Mouse (Mus musculus): Measurements from ENCODE around the gene Smg6.

Gene Smg6

DNA sequence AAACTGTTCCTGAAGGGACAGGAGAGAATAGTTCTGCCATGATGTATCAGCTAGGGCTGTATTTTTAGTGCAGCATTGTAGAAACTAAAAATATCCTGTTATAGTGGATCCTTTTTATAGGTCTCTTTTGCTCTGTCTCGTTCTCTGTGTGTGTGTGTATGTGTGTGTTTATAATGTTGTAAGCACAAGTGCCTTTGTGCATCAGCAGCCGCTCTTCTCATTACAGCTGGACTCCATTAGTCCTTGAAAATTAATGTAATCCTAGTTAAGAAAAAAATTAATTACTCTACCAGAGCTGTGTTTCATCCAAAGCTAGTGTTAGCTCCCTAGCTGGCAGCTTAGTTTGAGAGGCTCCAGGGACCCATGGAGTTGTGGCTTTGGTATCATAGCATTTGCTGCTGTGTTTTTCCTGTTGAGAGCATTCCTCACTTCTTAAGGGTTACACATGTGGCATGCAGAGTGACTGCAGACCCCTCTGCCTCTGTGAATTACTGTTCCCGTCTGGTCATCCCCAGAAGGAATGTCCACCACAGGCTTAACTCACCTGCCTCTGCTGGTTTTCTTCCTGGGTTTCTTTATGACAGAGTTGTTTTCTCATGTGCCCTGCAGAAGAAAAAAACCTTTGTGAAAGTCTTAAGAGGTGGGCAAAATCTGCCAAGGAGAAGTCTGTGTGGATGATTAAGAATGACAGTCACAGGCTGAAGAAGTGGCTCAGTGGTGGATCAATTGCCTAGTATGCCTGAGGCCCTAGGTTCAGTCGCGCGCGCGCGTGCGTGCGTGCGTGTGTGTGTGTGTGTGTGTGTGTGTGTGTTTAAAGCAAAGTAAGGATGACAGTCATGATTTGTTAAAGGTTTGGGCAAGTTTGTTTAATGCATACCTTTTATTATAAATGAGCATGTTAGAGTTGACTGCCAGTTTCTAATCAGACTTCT lies 88.4 kb downstream of the Smg6 start:
- Histone ChIP-seq H3K9me3 (ENCODE audit: low read length) (no peaks in the 10 kb centered on the region), H3K4me3 (replicated peaks; ENCODE audit: low read length) (no peak overlapping the region), H3K4me1 (replicated peaks; ENCODE audit: low read depth, low read length) (peaks cover 29% of the 10 kb centered on the region), H3K27me3 (ENCODE audit: insufficient read depth, low read length) (no peaks in the 10 kb centered on the region), H3K36me3 (ENCODE audit: insufficient read depth, low read length) (0 out of 2 replicates have a peak, but pooled peaks cover 3% of the 10 kb centered on the region)
- no peak for TF ChIP-seq POU5F1 (IDR thresholded peaks at IDR 0.05; ENCODE audit: borderline replicate concordance, low read length)
- no peak for TF ChIP-seq NANOG (IDR thresholded peaks at IDR 0.05; ENCODE audit: borderline replicate concordance, low read length)
- no peak for TF ChIP-seq CTCF (conservative IDR thresholded peaks at IDR 0.05; ENCODE audit: low read length)

DNA sequence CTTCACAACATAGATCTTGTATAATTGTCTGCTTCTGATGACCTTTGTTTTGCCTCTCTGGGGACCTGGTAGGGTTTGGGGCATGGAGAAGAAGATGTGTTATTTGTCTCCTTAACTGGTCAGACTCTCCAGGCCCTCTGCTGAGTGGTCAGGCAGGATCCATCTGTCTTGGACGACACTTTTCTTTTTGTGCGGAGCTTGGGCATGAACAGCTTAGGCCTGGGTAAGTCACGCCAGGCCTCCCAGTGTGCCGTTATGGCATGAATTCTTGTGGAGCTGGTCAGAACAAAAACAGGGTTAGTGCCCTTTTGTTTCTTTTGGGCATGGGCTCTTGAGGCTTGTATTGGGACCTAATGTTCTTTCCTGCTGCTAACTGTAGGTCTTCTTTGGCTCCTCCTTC lies 89.2 kb downstream of the Smg6 start:
- Histone ChIP-seq H3K9me3 (ENCODE audit: low read length) (no peaks in the 10 kb centered on the region), H3K27me3 (ENCODE audit: insufficient read depth, low read length) (no peaks in the 10 kb centered on the region), H3K36me3 (ENCODE audit: insufficient read depth, low read length) (0 out of 2 replicates have a peak, but pooled peaks cover 3% of the 10 kb centered on the region), H3K4me1 (replicated peaks; ENCODE audit: low read depth, low read length) (peaks cover 29% of the 10 kb centered on the region), H3K4me3 (replicated peaks; ENCODE audit: low read length) (no peak overlapping the region)
- no peak for TF ChIP-seq POU5F1 (IDR thresholded peaks at IDR 0.05; ENCODE audit: borderline replicate concordance, low read length)
- TF ChIP-seq CTCF (conservative IDR thresholded peaks at IDR 0.05; ENCODE audit: low read length): no peak
- no peak for TF ChIP-seq NANOG (IDR thresholded peaks at IDR 0.05; ENCODE audit: borderline replicate concordance, low read length)

DNA sequence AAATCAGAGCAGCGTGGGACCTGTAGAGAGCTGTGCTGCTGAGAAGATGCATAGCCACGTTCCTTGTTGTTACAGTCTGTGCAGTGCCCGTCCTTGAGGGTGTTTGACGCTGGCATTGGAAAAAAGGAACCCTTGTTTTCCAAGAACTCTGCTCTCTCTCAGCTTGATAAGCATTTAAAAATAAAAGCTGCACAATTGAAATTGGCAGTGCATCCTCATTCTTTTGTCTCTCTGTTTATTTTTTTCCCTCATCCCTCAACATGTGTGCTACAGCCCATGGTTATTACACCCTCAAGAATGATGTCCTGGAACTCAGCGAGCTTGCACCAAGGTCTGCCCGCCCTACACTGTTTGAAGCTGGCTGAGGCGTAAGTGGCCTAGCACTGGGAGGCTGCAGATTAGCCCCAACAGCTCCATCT lies 89.8 kb downstream of the Smg6 start:
- H3K36me3 ChIP-seq (ENCODE audit: insufficient read depth, low read length): 0 out of 2 replicates have a peak, but pooled peaks cover 3% of the 10 kb centered on the region
- TF ChIP-seq POU5F1 (IDR thresholded peaks at IDR 0.05; ENCODE audit: borderline replicate concordance, low read length) (no peak), NANOG (IDR thresholded peaks at IDR 0.05; ENCODE audit: borderline replicate concordance, low read length) (no peak)

DNA sequence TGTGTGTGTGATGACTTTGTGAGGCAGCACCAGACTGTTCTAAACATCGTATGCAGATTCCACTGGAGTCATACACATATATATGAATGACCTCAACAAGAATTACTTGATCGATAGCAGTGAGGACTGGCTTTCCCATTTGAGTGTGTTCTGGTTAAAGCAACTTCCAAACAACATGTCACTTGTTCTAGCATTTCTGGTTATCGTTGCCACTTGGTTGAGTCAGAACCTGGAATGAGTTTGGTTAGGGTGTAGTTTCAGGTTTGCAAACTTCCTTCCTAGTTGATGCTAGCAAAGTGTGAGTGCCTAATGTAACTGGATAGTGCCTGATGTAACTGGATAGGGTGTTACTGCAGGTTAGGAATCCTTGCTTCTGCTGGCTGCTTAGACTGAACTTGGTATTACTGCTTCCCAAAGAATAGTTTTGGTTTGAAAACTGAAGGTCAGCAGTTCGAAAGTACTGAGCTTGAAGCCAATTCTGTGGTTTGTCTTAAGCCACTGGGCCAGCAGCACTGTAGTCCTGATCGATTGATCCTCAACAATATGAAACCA lies 90.8 kb downstream of the Smg6 start:
- peaks cover 29% of the 10 kb centered on the region for H3K4me1 ChIP-seq (replicated peaks; ENCODE audit: low read depth, low read length)
- no peaks in the 10 kb centered on the region for H3K9me3 ChIP-seq (ENCODE audit: low read length)
- H3K27me3 ChIP-seq (ENCODE audit: insufficient read depth, low read length): no peaks in the 10 kb centered on the region
- H3K4me3 ChIP-seq (replicated peaks; ENCODE audit: low read length): no peak overlapping the region
- 0 out of 2 replicates have a peak, but pooled peaks cover 3% of the 10 kb centered on the region for H3K36me3 ChIP-seq (ENCODE audit: insufficient read depth, low read length)
- TF ChIP-seq NANOG (IDR thresholded peaks at IDR 0.05; ENCODE audit: borderline replicate concordance, low read length): no peak
- TF ChIP-seq CTCF (conservative IDR thresholded peaks at IDR 0.05; ENCODE audit: low read length): no peak
- TF ChIP-seq POU5F1 (IDR thresholded peaks at IDR 0.05; ENCODE audit: borderline replicate concordance, low read length): no peak

More for the DNA sequence above, 89.8 kb downstream of the Smg6 start:
- Histone ChIP-seq H3K9me3 (ENCODE audit: low read length) (no peaks in the 10 kb centered on the region), H3K4me3 (replicated peaks; ENCODE audit: low read length) (no peak overlapping the region), H3K27me3 (ENCODE audit: insufficient read depth, low read length) (no peaks in the 10 kb centered on the region), H3K4me1 (replicated peaks; ENCODE audit: low read depth, low read length) (peaks cover 29% of the 10 kb centered on the region)

DNA sequence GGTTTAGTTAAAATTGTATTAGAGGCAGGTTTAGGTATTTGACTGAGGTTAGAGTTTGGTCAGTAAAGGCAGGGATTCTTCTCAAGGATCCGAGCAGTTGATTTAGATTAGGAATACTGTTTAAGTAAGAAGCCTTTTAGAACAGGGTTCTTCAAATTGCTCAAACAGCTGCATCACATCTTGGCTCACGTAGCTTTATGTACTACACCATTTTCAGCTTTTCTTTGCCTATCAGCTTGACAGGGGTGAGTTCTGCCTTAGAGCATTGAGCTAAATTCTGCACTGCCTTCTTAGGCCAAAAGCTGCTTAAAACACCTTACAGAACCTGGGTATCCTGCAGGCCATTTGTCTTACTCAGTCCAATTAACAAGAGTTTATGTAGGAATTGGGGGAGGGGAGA lies 92.2 kb downstream of the Smg6 start:
- Histone ChIP-seq H3K4me3 (replicated peaks; ENCODE audit: low read length) (no peak overlapping the region), H3K4me1 (replicated peaks; ENCODE audit: low read depth, low read length) (peaks cover 18% of the 10 kb centered on the region), H3K9me3 (ENCODE audit: low read length) (no peaks in the 10 kb centered on the region), H3K27me3 (ENCODE audit: insufficient read depth, low read length) (no peaks in the 10 kb centered on the region), H3K36me3 (ENCODE audit: insufficient read depth, low read length) (0 out of 2 replicates have a peak, but pooled peaks cover 3% of the 10 kb centered on the region)
- TF ChIP-seq POU5F1 (IDR thresholded peaks at IDR 0.05; ENCODE audit: borderline replicate concordance, low read length) (no peak), CTCF (conservative IDR thresholded peaks at IDR 0.05; ENCODE audit: low read length) (no peak), NANOG (IDR thresholded peaks at IDR 0.05; ENCODE audit: borderline replicate concordance, low read length) (no peak)

DNA sequence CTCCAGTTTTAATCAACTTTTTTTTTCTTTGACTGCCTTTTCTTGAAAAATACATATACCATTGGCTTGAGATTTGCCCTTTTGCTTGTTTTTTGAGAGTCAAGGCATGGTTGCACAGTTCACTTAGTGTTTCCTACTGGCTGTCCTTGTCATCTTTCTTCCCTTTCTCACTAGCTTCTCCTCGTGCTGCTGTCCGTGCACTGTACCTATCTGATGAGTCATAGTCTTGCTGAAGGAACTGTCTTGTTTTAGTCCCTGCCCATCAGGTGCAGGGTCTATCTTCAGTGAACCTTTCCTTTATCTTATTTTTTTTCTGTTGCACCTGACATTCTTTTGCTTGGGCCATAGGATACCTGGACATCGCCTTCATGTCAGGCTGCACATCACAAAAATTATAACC lies 101.4 kb downstream of the Smg6 start:
- Histone ChIP-seq H3K4me1 (replicated peaks; ENCODE audit: low read depth, low read length) (peaks cover 9% of the 10 kb centered on the region; the same call in 1 of the 2 replicates), H3K36me3 (ENCODE audit: insufficient read depth, low read length) (no peaks in the 10 kb centered on the region), H3K27me3 (ENCODE audit: insufficient read depth, low read length) (no peaks in the 10 kb centered on the region), H3K4me3 (replicated peaks; ENCODE audit: low read length) (no peak overlapping the region), H3K9me3 (ENCODE audit: low read length) (no peaks in the 10 kb centered on the region)
- TF ChIP-seq POU5F1 (IDR thresholded peaks at IDR 0.05; ENCODE audit: borderline replicate concordance, low read length): no peak
- TF ChIP-seq CTCF (conservative IDR thresholded peaks at IDR 0.05; ENCODE audit: low read length): no peak
- no peak for TF ChIP-seq NANOG (IDR thresholded peaks at IDR 0.05; ENCODE audit: borderline replicate concordance, low read length)

DNA sequence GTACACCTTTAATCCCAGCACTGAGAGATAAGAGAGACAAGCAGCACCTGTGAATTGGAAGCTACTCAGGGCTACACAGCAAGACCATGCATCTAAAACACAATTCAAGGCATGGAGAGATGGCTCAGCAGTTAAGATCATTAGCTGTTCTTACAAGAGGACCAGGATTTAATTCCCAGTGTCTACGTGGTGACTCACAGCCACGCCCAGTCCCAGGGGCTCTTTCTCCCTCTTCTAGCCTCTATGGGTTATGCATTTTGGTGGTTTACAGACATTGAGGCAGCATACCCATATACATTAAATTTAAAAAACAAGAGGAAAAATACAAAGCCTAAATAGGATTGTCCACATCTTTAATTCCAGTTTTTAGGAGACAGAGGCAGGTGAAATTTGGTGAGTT lies 102.0 kb downstream of the Smg6 start:
- Histone ChIP-seq H3K27me3 (ENCODE audit: insufficient read depth, low read length) (no peaks in the 10 kb centered on the region), H3K4me3 (replicated peaks; ENCODE audit: low read length) (no peak overlapping the region), H3K9me3 (ENCODE audit: low read length) (no peaks in the 10 kb centered on the region), H3K4me1 (replicated peaks; ENCODE audit: low read depth, low read length) (peaks cover 9% of the 10 kb centered on the region; the same call in 1 of the 2 replicates), H3K36me3 (ENCODE audit: insufficient read depth, low read length) (no peaks in the 10 kb centered on the region)
- no peak for TF ChIP-seq CTCF (conservative IDR thresholded peaks at IDR 0.05; ENCODE audit: low read length)
- TF ChIP-seq NANOG (IDR thresholded peaks at IDR 0.05; ENCODE audit: borderline replicate concordance, low read length): no peak
- TF ChIP-seq POU5F1 (IDR thresholded peaks at IDR 0.05; ENCODE audit: borderline replicate concordance, low read length): no peak

DNA sequence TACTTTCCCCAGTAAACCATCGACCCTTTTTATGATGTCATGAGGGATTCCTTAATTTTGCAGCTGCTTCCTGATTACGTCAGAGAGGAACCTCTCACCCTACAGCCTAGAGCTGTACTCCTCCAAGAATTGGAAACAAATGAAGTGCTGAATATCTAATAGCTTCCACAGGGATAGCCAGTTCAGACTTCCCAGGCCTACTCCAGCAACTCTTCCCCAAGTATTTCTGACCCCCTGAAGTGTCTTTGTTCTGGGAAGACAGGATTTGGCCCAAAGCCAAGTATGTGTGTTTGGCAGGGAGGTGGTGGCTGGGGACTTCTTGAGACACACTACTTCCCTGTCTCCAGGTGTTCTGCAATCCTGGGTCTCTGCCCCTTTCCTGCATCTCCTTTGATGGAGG lies 105.6 kb downstream of the Smg6 start:
- Histone ChIP-seq H3K4me3 (replicated peaks; ENCODE audit: low read length) (no peak overlapping the region), H3K36me3 (ENCODE audit: insufficient read depth, low read length) (peaks cover 4% of the 10 kb centered on the region; the same call in 1 of the 2 replicates), H3K9me3 (ENCODE audit: low read length) (no peaks in the 10 kb centered on the region), H3K27me3 (ENCODE audit: insufficient read depth, low read length) (no peaks in the 10 kb centered on the region), H3K4me1 (replicated peaks; ENCODE audit: low read depth, low read length) (peaks cover 9% of the 10 kb centered on the region; the same call in 1 of the 2 replicates)
- no peak for TF ChIP-seq CTCF (conservative IDR thresholded peaks at IDR 0.05; ENCODE audit: low read length)
- no peak for TF ChIP-seq POU5F1 (IDR thresholded peaks at IDR 0.05; ENCODE audit: borderline replicate concordance, low read length)
- TF ChIP-seq NANOG (IDR thresholded peaks at IDR 0.05; ENCODE audit: borderline replicate concordance, low read length): no peak

Data from E14TG2a.4 (cell line).